Mouse (Mus musculus) cerebellum, adult 2 months (tissue): ENCODE measurements around the gene Pwwp2a. TPM values are rescaled to one million over a fixed set of nuclear protein-coding genes. Genes with fewer than 3 reads are reported as not detected.

Experiments used
- DNase-seq, 2 experiments: peaks; one replicate each; pipeline ENCODE4 v3.0.0; 2021
- H3K27ac ChIP-seq: fragments of 200-500 bp; 2 replicates; pipeline ENCODE4 v1.5.1; 2012; ENCODE audit warnings: low read length, control low read depth, inconsistent platforms; ENCODE audit not compliant: insufficient read depth
- H3K27me3 ChIP-seq: fragments of 200-500 bp; 2 replicates; pipeline ENCODE4 v1.6.1; 2012; ENCODE audit warnings: inconsistent platforms, mild to moderate bottlenecking, low read length, moderate library complexity; ENCODE audit not compliant: control insufficient read depth, insufficient read depth
- H3K4me1 ChIP-seq: fragments of 200-500 bp; 2 replicates; pipeline ENCODE4 v1.6.1; 2011; ENCODE audit warnings: low read length; ENCODE audit not compliant: control insufficient read depth, insufficient read depth
- H3K4me3 ChIP-seq: fragments of 200-500 bp; replicated peaks from 2 replicates; pipeline ENCODE3; 2011; ENCODE audit warnings: mild to moderate bottlenecking, low read depth, low read length, control low read depth; ENCODE audit not compliant: insufficient read depth
- CTCF ChIP-seq: fragments of 200-500 bp; IDR thresholded peaks from 2 replicates; pipeline ENCODE4 v1.5.1; 2011; ENCODE audit warnings: low read depth, mild to moderate bottlenecking, control low read depth, low read length, moderate library complexity, borderline replicate concordance; ENCODE audit not compliant: insufficient read depth
- POLR2A ChIP-seq: fragments of 200-500 bp; IDR thresholded peaks from 2 replicates; pipeline ENCODE4 v1.6.1; 2011; ENCODE audit warnings: low read length, control low read depth, borderline replicate concordance; ENCODE audit not compliant: insufficient read depth
- WGBS: fragments of 180-500 bp; shearing (Covaris S2); methylation state at CpG from one replicate; pipeline ENCODE4 v1.1.7; 2018; 5-methylcytosine and 5-hydroxymethylcytosine counted together
- polyA plus RNA-seq: library from polyadenylated mRNA; depleted of rRNA; stranded (reverse); fragments of >200 nt; gene quantifications from 2 replicates; pipeline ENCODE4 v1.2.3, GENCODE M21; 2012; rRNA removed

Pwwp2a gene
- polyA plus RNA-seq, 1 experiment: 42.0 TPM

DNA sequence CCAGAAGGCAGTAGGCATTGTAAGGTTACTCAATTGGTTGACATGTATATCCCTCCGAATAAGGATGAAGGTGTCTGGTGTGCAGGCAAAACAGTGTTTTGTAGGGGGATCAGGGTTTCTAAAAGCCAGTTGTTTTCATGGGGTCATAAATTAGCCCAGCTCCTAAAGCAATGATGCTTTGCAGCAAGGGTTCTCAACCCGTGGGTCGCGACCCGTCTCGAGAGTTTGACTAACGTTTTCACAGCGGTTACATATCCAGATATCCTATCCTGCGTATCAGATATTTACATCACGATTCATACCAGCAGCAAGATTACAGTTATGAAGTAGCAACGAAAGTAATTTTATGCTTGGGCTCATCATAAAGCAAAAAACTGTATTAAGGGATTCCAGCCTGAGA is 86.0 kb downstream of the Pwwp2a start:
- DNase-seq: no peak
- no peaks in the 10 kb centered on the region for H3K4me1 ChIP-seq
- no peaks in the 10 kb centered on the region; the same call in 1 of the 2 replicates for H3K27me3 ChIP-seq
- no peak for TF ChIP-seq POLR2A
- no peak for TF ChIP-seq CTCF
- H3K27ac ChIP-seq: no peak overlapping the region
- H3K4me3 ChIP-seq: no peak overlapping the region
- WGBS: 80% methylated on average over 11 of the region's 11 CpGs

DNA sequence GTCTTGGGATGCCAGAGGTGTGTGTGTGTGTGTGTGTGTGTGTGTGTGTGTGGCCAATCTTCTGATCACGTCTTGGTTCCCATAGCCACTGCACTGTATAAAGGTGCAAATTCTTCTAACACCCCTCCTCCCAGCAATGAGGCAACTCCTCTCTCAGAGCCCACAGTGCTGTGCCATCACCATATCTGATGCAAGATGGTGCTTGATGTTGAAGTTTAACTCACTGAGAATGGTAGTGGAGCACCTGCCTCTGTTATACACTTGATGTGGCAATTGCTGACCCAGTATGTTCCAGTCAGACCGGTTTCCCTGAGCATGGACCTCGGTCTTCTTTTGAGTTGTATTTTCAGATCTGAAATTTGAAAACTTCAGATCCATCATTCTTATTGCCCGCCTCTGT is 88.3 kb downstream of the Pwwp2a start:
- WGBS: 78% methylated on average over 4 of the region's 4 CpGs
- no peak for DNase-seq
- no peaks in the 10 kb centered on the region for H3K4me1 ChIP-seq
- H3K27me3 ChIP-seq: no peaks in the 10 kb centered on the region; the same call in 1 of the 2 replicates
- no peak overlapping the region for H3K4me3 ChIP-seq
- no peak overlapping the region for H3K27ac ChIP-seq
- no peak for TF ChIP-seq POLR2A
- TF ChIP-seq CTCF: no peak

Other genes with a start within 250 kb of the Pwwp2a start
- gene Slu7, start 248.3 kb upstream of the Pwwp2a start, polyA plus RNA-seq: 27.0 and 28.5 TPM in 2 replicates
- gene C1qtnf2, start 207.7 kb upstream of the Pwwp2a start, polyA plus RNA-seq: 1.8 and 1.9 TPM in 2 replicates
- 8.4 and 10.5 TPM in 2 replicates for gene Ccnjl, start 153.2 kb upstream of the Pwwp2a start, polyA plus RNA-seq
- 1.5 and 1.6 TPM in 2 replicates for gene 4933415A04Rik, start 95.0 kb upstream of the Pwwp2a start, polyA plus RNA-seq
- gene Fabp6, start 80.5 kb upstream of the Pwwp2a start, polyA plus RNA-seq: not detected in 2 replicates
- gene Ttc1, start 66.0 kb downstream of the Pwwp2a start, polyA plus RNA-seq: 70.5 and 72.1 TPM in 2 replicates
- 9.7 and 10.4 TPM in 2 replicates for gene Adra1b, start 219.2 kb downstream of the Pwwp2a start, polyA plus RNA-seq